Mouse (Mus musculus) ovary, adult 18-20 months (tissue): Measurements from ENCODE around the gene Chst14.

Experiments used
- DNase-seq: peaks from one replicate; pipeline ENCODE4 v3.0.0; 2022; ENCODE audit warnings: low spot score, mixed read lengths

Chst14 gene

GRCm38 (mm10) chr2:118963676-118964012 lies 37.3 kb downstream of the Chst14 start:
- DNase-seq, result no peak

- DNase-seq, result no peak
These were observed 43.4 kb downstream of the Chst14 start for GRCm38 (mm10) chr2:118969585-118970147.

- no peak for DNase-seq
These were observed 45.8 kb downstream of the Chst14 start for GRCm38 (mm10) chr2:118972048-118972447.

- DNase-seq, result peak; percentile 72
These were observed 46.5 kb downstream of the Chst14 start for GRCm38 (mm10) chr2:118972687-118973376.

- DNase-seq, result no peak
These were observed 49.6 kb downstream of the Chst14 start for GRCm38 (mm10) chr2:118975855-118976254.

GRCm38 (mm10) chr2:118976282-118976929 lies 50.1 kb downstream of the Chst14 start:
- peak; percentile 75 for DNase-seq

- no peak for DNase-seq
These were observed 50.6 kb downstream of the Chst14 start for GRCm38 (mm10) chr2:118976941-118977340.

- DNase-seq, result no peak
These were observed 51.8 kb downstream of the Chst14 start for GRCm38 (mm10) chr2:118978064-118978463.
